Mouse (Mus musculus): ENCODE data around the gene Lrrc45.
A peak's percentile ranks its signal among the peaks of the same experiment; 100 is the strongest.
"Not testable (repeated sequence)": the region's sequence is repeated elsewhere in the genome, so short reads cannot be mapped to it uniquely, and the experiment has no call there.

Lrrc45 gene

GRCm38 (mm10) chr11:120727564-120727963, 13.8 kb downstream of the Lrrc45 start:
- DNase-seq (ENCODE audit: low spot score in 2 of 2), result no peak

GRCm38 (mm10) chr11:120728530-120729240, 15.0 kb downstream of the Lrrc45 start:
- no peak for DNase-seq (ENCODE audit: low spot score in 2 of 2)

- DNase-seq (ENCODE audit: low spot score in 2 of 2), result peak in 1 of 2 experiments; percentile 34
These were observed 15.8 kb downstream of the Lrrc45 start for GRCm38 (mm10) chr11:120729432-120730050.

GRCm38 (mm10) chr11:120730331-120730870, 16.7 kb downstream of the Lrrc45 start:
- no peak for DNase-seq (ENCODE audit: low spot score in 2 of 2)

GRCm38 (mm10) chr11:120731395-120731794, 17.7 kb downstream of the Lrrc45 start:
- DNase-seq (ENCODE audit: low spot score in 2 of 2), result no peak

GRCm38 (mm10) chr11:120731858-120732680, 18.3 kb downstream of the Lrrc45 start, which contains the start of gene Cbr2:
Cbr2 (minus strand) TSS chr11:120732114.
- DNase-seq (ENCODE audit: low spot score in 2 of 2), result peak in 1 of 2 experiments; percentile 60

- peak; percentile 41 to 66 for DNase-seq (ENCODE audit: low spot score in 2 of 2)
These were observed 19.8 kb downstream of the Lrrc45 start for GRCm38 (mm10) chr11:120733521-120733920.

GRCm38 (mm10) chr11:120736424-120736823, 22.7 kb downstream of the Lrrc45 start:
- no peak for DNase-seq (ENCODE audit: low spot score in 2 of 2)

GRCm38 (mm10) chr11:120740981-120741380, 27.3 kb downstream of the Lrrc45 start:
- no peak for DNase-seq (ENCODE audit: low spot score in 2 of 2)

GRCm38 (mm10) chr11:120744121-120744701, 30.5 kb downstream of the Lrrc45 start:
- no peak for DNase-seq (ENCODE audit: low spot score in 2 of 2)

- DNase-seq (ENCODE audit: low spot score in 2 of 2), result peak; percentile 28 to 68
These were observed 34.2 kb downstream of the Lrrc45 start for GRCm38 (mm10) chr11:120747974-120748373.

GRCm38 (mm10) chr11:120749430-120749829, 35.7 kb downstream of the Lrrc45 start:
- peak in 1 of 2 experiments; percentile 39 for DNase-seq (ENCODE audit: low spot score in 2 of 2)

GRCm38 (mm10) chr11:120751606-120752005, 37.9 kb downstream of the Lrrc45 start:
- no peak for DNase-seq (ENCODE audit: low spot score in 2 of 2)

GRCm38 (mm10) chr11:120760236-120760635, 46.5 kb downstream of the Lrrc45 start:
- no peak for DNase-seq (ENCODE audit: low spot score in 2 of 2)

GRCm38 (mm10) chr11:120761811-120762671, 48.3 kb downstream of the Lrrc45 start:
- no peak for DNase-seq (ENCODE audit: low spot score in 2 of 2)

GRCm38 (mm10) chr11:120762672-120763041, 48.9 kb downstream of the Lrrc45 start, which contains the start of gene Hmga1b:
Hmga1b (plus strand) TSS chr11:120762794.
- DNase-seq (ENCODE audit: low spot score in 2 of 2), result not testable (repeated sequence)

GRCm38 (mm10) chr11:120763121-120763999, 49.6 kb downstream of the Lrrc45 start:
- DNase-seq (ENCODE audit: low spot score in 2 of 2), result not testable (repeated sequence)

GRCm38 (mm10) chr11:120767023-120767422, 53.3 kb downstream of the Lrrc45 start:
- DNase-seq (ENCODE audit: low spot score in 2 of 2), result not testable (repeated sequence)

- no peak for DNase-seq (ENCODE audit: low spot score in 2 of 2)
These were observed 54.5 kb downstream of the Lrrc45 start for GRCm38 (mm10) chr11:120768206-120768605.

Data from heart, adult 9 months (tissue).